Mouse (Mus musculus): ENCODE results near the gene Cog8. TPM values are rescaled to one million over a fixed set of nuclear protein-coding genes. Genes with fewer than 3 reads are reported as not detected.
"Not testable (repeated sequence)": the region's sequence is repeated elsewhere in the genome, so short reads cannot be mapped to it uniquely, and the experiment has no call there.

Cog8 gene
- polyA plus RNA-seq, 1 experiment from 2014 or later: 45.3 TPM

DNA sequence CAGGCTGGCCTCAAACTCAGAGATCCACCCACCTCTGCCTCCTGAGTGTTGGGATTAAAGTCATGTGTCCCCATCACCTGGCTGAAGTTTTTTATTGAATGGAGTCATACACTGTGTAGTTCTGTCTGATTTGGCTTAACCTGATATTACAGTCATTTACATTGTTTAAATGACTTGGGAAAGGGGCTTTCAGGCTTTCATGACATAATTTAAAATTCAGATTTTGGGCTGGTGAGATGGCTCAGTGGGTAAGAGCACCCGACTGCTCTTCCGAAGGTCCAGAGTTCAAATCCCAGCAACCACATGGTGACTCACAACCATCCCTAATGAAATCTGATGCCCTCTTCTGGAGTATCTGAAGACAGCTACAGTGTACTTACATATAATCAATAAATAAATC, 22.9 kb downstream of the Cog8 start:
- H3K9me3 ChIP-seq; ATAC-seq (ENCODE audit: low FRiP score, low read depth); H3K9ac ChIP-seq; H3K27me3 ChIP-seq; H3K27ac ChIP-seq (replicated peaks); H3K4me2 ChIP-seq; H3K4me3 ChIP-seq: not testable (repeated sequence)
- Histone ChIP-seq H3K36me3 (peaks cover 13% of the 10 kb centered on the region), H3K4me1 (replicated peaks) (peaks cover 23% of the 10 kb centered on the region)
- WGBS: 92% methylated on average over 2 of the region's 2 CpGs

DNA sequence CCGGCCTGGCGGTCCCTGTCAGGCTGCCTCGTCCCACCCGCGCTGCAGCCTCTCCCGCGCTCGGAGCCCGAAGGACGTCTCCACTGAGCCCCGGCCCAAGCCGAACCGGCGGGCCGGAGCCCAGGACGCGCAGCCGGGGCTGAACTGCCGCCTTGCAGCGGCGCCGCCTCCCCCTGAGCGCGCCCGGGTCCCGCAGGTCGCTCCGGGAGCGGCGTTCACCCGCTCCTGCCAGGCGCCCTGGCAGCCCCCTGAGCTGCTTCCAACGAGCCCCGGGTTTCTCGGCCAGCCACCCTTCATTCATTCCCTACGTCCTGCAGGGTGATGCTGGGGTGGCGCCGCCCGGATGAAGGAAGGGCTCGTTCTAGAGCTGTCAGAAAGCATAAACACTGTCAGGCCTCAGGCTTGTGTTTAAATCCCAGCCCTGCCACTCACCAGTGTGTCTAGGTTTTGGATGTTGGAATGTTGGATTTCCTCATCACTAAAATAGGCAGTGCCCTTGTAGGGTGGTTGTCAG, 24.9 kb downstream of the Cog8 start:
- ATAC-seq (ENCODE audit: low FRiP score, low read depth): no peak
- no peaks in the 10 kb centered on the region for H3K27me3 ChIP-seq
- peaks cover 23% of the 10 kb centered on the region for H3K4me1 ChIP-seq (replicated peaks)
- H3K4me2 ChIP-seq: peak overlapping the region; percentile 65
- H3K9ac ChIP-seq: peak overlapping the region; percentile 96
- H3K4me3 ChIP-seq: peak overlapping the region; percentile 93
- peak overlapping the region; percentile 81 for H3K27ac ChIP-seq (replicated peaks)
- WGBS: under 1% methylated on average over 38 of the region's 40 CpGs
- no peaks in the 10 kb centered on the region for H3K9me3 ChIP-seq
- H3K36me3 ChIP-seq: peaks cover 4% of the 10 kb centered on the region

DNA sequence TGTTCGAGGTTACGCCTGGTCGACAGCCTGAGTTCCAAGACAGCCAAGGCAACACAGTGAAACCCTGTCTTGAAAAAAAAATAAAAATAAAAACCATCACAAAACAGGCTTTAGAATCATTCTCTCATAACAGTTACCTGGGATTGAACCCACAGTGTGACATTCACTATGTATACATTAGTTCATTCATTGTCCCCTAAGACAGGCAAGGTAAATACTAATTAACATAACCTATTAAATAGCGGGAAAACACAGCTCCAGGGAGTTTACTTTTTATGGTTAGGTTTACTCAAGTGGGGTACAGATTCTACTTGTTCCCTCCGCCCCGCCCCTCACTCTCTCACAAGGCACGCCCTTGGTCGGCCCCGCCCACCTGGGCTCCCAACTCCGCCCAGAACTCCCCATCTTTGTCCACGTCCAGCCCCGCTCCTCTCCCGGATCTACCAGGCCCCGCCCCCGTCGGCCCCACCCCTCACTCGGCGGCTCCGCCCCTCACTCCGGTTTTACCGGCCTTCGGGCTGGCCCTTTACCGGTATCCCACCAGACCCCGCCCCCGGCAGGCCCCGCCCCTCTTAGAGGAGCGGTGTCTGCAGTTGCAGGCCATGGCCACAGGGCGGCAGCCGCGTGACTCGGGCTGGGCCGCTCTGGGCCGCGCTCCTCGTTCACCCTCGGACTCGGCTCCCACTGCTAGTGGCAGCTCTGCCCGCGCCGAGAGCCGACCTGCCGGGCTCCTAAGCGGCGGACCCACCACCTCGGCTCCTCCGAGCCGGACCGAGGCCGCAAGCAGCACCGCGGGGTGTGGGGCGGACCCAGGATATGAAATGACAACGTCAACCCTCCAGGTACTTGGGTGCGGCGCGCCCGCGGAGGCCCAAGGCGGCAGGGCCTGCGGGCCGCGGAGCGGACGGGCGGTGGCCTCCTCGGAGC, 25.6 kb downstream of the Cog8 start, which contains the start of gene Vps4a:
Vps4a (plus strand) TSS at position 573 of the 927 bp plus-strand sequence.
- Histone ChIP-seq H3K9ac (peak within 1 kb of the TSS; percentile 96), H3K4me2 (peak within 1 kb of the TSS; percentile 65), H3K27me3 (no peaks in the 10 kb centered on the region), H3K36me3 (no peaks in the 10 kb centered on the region), H3K27ac (replicated peaks) (peak within 1 kb of the TSS; percentile 81), H3K4me3 (peak within 1 kb of the TSS; percentile 93), H3K4me1 (replicated peaks) (peaks cover 23% of the 10 kb centered on the region), H3K9me3 (no peaks in the 10 kb centered on the region)
- ATAC-seq (ENCODE audit: low FRiP score, low read depth): peak; percentile 97
- 5% methylated on average over 64 of the region's 66 CpGs for WGBS

DNA sequence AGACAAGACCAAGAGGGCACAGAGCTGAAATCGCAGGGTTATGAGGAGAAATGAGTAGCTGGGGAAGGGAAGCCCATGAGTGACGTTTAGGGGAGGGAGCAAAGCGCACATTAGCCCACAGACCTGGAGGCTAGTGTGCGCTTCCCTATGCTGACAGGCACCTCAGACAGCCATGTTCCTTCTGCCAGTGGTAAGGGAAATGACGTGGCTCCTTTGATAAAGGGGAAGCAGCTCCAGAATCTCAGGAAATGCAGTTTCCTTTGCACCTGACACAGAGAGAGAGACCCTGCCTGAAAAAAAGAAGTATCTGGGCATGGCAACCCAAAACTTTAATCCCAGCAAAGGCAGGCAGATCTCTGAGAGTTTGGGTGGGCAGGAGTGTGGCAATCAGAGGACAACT, 26.4 kb downstream of the Cog8 start:
- peaks cover 23% of the 10 kb centered on the region for H3K4me1 ChIP-seq (replicated peaks)
- H3K9ac ChIP-seq: no peak overlapping the region
- H3K27me3 ChIP-seq: no peaks in the 10 kb centered on the region
- H3K27ac ChIP-seq (replicated peaks): no peak overlapping the region
- WGBS: 74% methylated on average over 5 of the region's 5 CpGs
- no peaks in the 10 kb centered on the region for H3K9me3 ChIP-seq
- no peaks in the 10 kb centered on the region for H3K36me3 ChIP-seq
- no peak overlapping the region for H3K4me2 ChIP-seq
- H3K4me3 ChIP-seq: no peak overlapping the region
- no peak for ATAC-seq (ENCODE audit: low FRiP score, low read depth)

DNA sequence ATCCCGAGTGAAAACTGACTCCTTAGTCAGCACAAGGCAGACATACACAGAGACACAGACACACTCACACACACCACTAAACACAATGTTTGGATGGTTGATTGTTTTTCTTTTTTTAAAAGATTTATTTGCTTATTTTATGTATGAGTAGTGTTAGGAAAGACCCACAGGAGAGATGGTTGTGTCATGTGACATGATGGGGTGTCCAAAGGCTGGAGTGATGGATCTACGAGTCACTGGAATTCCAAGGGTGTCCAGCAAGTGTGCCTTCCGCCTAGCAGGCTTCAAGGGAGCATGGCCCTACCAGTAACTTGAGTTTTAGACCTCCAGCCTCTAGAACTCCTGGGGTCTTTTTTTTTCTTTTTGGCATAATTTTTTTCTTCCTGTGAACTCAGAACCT, 27.2 kb downstream of the Cog8 start:
- WGBS: 85% methylated on average over 3 of the region's 3 CpGs
- H3K4me1 ChIP-seq (replicated peaks): peaks cover 22% of the 10 kb centered on the region
- H3K4me2 ChIP-seq: no peak overlapping the region
- H3K4me3 ChIP-seq: no peak overlapping the region
- H3K36me3 ChIP-seq: no peaks in the 10 kb centered on the region
- H3K27ac ChIP-seq (replicated peaks): no peak overlapping the region
- ATAC-seq (ENCODE audit: low FRiP score, low read depth): no peak
- H3K9ac ChIP-seq: no peak overlapping the region
- no peaks in the 10 kb centered on the region for H3K27me3 ChIP-seq
- H3K9me3 ChIP-seq: no peaks in the 10 kb centered on the region

DNA sequence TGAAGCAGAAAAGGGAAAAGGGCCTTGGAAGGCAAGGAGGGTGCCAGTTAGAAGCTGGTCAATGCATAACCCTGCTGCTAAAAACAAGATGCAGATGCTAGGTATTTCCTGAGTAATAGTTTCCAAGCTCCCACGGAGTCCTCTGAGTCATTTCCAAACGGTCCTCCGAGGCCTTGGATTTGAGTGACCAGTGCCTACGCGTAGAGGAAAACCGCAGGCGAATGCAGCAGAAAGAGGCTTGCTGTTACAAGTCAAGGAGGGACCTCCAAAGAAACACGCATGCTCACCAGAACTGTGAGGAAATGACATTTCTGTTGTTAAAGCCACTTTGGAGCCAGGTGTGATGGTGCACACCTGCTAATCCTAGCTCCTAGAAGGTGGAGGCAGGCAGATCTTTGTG, 33.0 kb downstream of the Cog8 start:
- ATAC-seq (ENCODE audit: low FRiP score, low read depth): no peak
- H3K27ac ChIP-seq (replicated peaks): no peak overlapping the region
- H3K4me3 ChIP-seq: no peak overlapping the region
- no peaks in the 10 kb centered on the region for H3K9me3 ChIP-seq
- no peak overlapping the region for H3K4me2 ChIP-seq
- no peak overlapping the region for H3K9ac ChIP-seq
- H3K4me1 ChIP-seq (replicated peaks): no peaks in the 10 kb centered on the region
- H3K36me3 ChIP-seq: no peaks in the 10 kb centered on the region
- no peaks in the 10 kb centered on the region for H3K27me3 ChIP-seq
- 92% methylated on average over 8 of the region's 8 CpGs for WGBS

DNA sequence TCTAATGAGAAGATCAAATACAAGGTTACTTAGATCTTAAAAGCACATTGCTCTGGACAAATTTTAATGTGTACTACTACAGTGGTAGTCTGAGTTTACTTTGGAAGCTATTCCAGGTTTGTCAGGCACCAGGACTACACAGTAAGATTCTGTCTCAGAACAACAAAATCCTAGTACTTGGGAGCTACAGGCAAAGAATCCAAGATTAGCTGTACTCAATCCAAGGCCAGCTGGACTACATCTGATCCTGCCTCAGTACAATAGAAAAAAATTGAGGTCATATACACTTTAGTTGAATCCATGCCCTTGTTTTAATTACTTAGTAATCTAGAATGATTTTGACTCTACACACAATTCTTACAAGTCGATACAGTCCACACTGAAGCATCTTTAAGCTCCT, 41.6 kb downstream of the Cog8 start:
- H3K9me3 ChIP-seq: no peaks in the 10 kb centered on the region
- ATAC-seq (ENCODE audit: low FRiP score, low read depth): no peak
- peaks cover 11% of the 10 kb centered on the region for H3K36me3 ChIP-seq
- H3K27ac ChIP-seq (replicated peaks): no peak overlapping the region
- H3K4me2 ChIP-seq: no peak overlapping the region
- no peak overlapping the region for H3K9ac ChIP-seq
- no peak overlapping the region for H3K4me3 ChIP-seq
- WGBS: 98% methylated on average over 1 of the region's 1 CpGs
- H3K4me1 ChIP-seq (replicated peaks): no peaks in the 10 kb centered on the region
- H3K27me3 ChIP-seq: no peaks in the 10 kb centered on the region

DNA sequence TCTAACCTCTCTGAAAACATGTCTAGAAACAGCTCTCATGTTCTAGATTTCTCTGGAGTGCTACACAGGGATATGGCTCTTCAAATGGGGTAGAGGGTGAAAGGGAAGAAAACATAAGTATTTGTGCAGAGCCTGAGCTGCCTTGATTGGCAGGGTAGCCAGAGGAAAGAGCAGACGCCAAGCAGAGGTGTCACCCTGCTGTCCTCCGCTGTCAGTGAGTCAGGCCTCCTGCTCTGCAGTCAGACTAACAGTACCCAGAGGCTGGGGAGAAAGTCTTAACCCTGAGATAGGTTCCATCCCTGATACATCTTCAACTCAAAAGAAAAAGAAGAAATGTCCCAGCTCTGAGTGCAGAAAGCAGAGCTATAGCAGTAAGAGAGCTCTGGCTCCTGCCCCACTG, 43.8 kb downstream of the Cog8 start:
- no peak overlapping the region for H3K4me3 ChIP-seq
- no peak overlapping the region for H3K9ac ChIP-seq
- no peak overlapping the region for H3K4me2 ChIP-seq
- 77% methylated on average over 2 of the region's 2 CpGs for WGBS
- no peak for ATAC-seq (ENCODE audit: low FRiP score, low read depth)
- no peak overlapping the region for H3K27ac ChIP-seq (replicated peaks)
- no peaks in the 10 kb centered on the region for H3K4me1 ChIP-seq (replicated peaks)
- H3K36me3 ChIP-seq: peaks cover 11% of the 10 kb centered on the region
- H3K9me3 ChIP-seq: no peaks in the 10 kb centered on the region
- H3K27me3 ChIP-seq: no peaks in the 10 kb centered on the region

DNA sequence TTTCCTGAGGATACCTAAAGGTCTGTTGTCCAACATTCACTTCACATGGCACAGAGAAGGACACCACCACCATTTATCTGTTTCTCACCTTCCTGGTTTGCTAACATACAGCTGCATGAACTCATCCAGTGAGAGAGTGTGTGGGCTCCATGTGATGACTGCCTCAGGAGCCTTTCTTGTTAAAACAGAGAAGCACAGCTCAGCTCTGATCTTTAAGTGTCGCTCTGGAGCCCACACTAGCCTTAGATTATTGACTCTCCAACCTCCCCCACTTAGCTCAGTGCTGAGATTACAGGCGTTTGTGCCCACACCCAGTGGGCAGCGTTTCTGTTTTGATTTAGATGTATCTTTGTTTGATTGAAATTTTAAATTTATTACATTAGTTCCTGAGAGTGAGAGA, 48.7 kb downstream of the Cog8 start:
- peaks cover 11% of the 10 kb centered on the region for H3K36me3 ChIP-seq
- no peaks in the 10 kb centered on the region for H3K27me3 ChIP-seq
- no peak overlapping the region for H3K4me2 ChIP-seq
- no peak for ATAC-seq (ENCODE audit: low FRiP score, low read depth)
- WGBS: 88% methylated on average over 3 of the region's 3 CpGs
- H3K9me3 ChIP-seq: no peaks in the 10 kb centered on the region
- H3K9ac ChIP-seq: no peak overlapping the region
- H3K4me1 ChIP-seq (replicated peaks): no peaks in the 10 kb centered on the region
- H3K4me3 ChIP-seq: no peak overlapping the region
- H3K27ac ChIP-seq (replicated peaks): no peak overlapping the region

DNA sequence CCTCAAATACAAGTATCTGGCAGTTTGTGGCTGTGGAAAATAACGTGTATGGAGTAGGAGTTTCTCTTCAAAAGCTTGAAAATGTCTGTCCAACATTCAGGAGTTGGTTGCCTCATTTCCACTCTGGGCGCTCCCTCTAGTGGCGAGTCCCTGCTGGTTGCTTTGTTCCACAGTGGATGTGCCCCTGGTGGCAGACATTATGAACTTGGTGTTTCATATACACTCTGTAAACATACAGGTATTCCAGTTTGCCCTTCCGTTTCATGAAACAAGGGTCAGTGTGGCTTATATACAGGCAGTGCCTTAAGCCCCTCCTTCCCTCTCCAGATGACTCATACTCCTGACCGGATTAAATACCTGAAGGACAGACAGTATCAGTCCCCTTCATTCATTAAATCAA, 54.0 kb downstream of the Cog8 start:
- Histone ChIP-seq H3K27me3 (no peaks in the 10 kb centered on the region), H3K4me1 (replicated peaks) (0 out of 2 replicates have a peak, but pooled peaks cover 3% of the 10 kb centered on the region), H3K4me2 (no peak overlapping the region), H3K9ac (no peak overlapping the region), H3K4me3 (no peak overlapping the region), H3K9me3 (no peaks in the 10 kb centered on the region), H3K36me3 (0 out of 2 replicates have a peak, but pooled peaks cover 2% of the 10 kb centered on the region), H3K27ac (replicated peaks) (no peak overlapping the region)
- peak; percentile 54; the same call in 1 of the 2 replicates for ATAC-seq (ENCODE audit: low FRiP score, low read depth)
- 36% methylated on average over 5 of the region's 5 CpGs for WGBS

DNA sequence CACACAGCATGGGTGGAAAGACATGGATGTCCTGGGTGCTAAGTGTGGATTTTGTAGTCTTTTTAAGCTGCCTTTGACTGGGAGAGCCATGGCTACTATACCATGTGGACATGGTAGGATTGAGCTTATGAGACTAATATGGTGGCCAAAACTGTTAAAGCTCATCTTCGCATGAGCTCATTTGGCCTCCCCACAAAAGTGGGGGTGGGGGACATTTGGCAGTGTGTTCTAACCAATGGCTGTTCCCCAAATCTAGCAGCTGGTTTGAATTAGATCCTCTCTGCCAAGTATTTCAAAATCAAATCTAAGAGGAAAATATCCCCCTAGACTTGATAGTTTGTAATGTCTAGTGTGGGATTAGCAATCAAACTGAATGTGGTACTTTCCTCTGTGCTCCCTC, 57.4 kb downstream of the Cog8 start:
- 0 out of 2 replicates have a peak, but pooled peaks cover 3% of the 10 kb centered on the region for H3K4me1 ChIP-seq (replicated peaks)
- no peak overlapping the region for H3K9ac ChIP-seq
- no peaks in the 10 kb centered on the region for H3K27me3 ChIP-seq
- no peaks in the 10 kb centered on the region for H3K9me3 ChIP-seq
- ATAC-seq (ENCODE audit: low FRiP score, low read depth): no peak
- no peak overlapping the region for H3K27ac ChIP-seq (replicated peaks)
- 79% methylated on average over 1 of the region's 1 CpGs for WGBS
- 0 out of 2 replicates have a peak, but pooled peaks cover 4% of the 10 kb centered on the region for H3K36me3 ChIP-seq
- no peak overlapping the region for H3K4me2 ChIP-seq
- no peak overlapping the region for H3K4me3 ChIP-seq

DNA sequence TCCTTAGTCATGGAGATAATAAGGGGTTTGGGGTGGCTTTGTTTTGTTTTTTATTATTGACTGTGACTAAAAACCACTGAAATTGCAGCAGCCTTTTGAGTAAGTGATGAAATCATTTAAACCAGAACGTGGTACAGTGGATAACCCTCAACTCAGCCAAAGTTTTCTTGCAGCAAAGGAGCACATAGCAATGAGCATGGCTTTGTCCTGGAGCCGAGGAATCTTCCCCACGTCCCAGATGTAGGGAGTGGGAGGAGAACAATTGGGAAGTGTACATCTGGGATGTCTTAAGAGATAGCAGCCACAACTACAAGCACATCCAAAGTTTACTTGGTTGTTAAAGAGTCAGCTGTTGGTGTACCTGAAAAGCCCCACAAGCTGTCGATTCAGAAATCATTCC, 59.1 kb downstream of the Cog8 start:
- 0 out of 2 replicates have a peak, but pooled peaks cover 3% of the 10 kb centered on the region for H3K4me1 ChIP-seq (replicated peaks)

More for the DNA sequence above, 59.1 kb downstream of the Cog8 start:
- H3K9ac ChIP-seq: no peak overlapping the region
- H3K9me3 ChIP-seq: no peaks in the 10 kb centered on the region
- no peak for ATAC-seq (ENCODE audit: low FRiP score, low read depth)
- no peak overlapping the region for H3K27ac ChIP-seq (replicated peaks)
- H3K4me2 ChIP-seq: no peak overlapping the region
- no peak overlapping the region for H3K4me3 ChIP-seq
- WGBS: 84% methylated on average over 4 of the region's 4 CpGs
- no peaks in the 10 kb centered on the region for H3K27me3 ChIP-seq
- H3K36me3 ChIP-seq: 0 out of 2 replicates have a peak, but pooled peaks cover 4% of the 10 kb centered on the region
